In the genomic region with DNA sequence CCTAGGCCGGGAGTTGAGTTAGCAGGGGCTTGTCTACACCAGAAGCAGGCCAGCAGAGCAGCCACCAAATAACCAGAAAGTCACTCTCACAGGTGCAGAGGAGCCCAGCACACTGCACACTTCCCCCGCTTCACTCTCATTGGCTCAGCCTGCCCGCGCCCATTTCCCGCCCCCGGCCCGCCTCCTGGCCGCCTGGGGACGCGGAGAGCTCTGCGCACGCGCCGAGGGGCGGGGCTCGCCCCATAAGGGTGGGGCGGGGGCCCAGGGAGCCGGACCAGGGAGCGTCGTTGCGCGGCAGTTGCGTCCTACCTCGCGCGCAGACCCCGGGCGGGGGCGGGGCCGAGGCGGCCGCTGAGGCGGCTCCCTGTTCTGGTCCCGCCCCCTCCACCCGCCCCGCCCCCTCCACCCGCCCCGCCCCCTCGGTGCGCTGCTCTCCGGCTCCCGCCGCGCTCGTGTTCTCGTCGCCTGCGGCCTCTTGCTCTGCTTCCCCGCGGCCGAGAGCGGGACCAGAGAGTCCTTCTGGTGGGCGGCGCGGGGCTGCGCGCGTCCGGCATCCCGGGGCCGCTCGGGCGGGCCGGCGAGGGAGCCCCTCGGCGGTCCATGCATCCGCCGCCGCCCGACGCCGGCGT, we compare ENCODE assay signal across 8 mouse cellular contexts. TPM values are rescaled to one million over a fixed set of nuclear protein-coding genes. Genes with fewer than 3 reads are reported as not detected.
DNase-seq lines count a peak whose midpoint lies in the region; ATAC-seq and TF ChIP-seq lines count a peak whose summit lies in the region.

A gene (plus strand): TSS at position 264 of the 629 bp plus-strand sequence.

- no peak for TF ChIP-seq CTCF in ES-Bruce4 (IDR thresholded peaks at IDR 0.05; ENCODE audit: low read depth, low read length)
- no peak for TF ChIP-seq CTCF in liver, postnatal 0 days (IDR thresholded peaks at IDR 0.05; ENCODE audit: low read depth)
- TF ChIP-seq CTCF in testis, adult 2 months (IDR thresholded peaks at IDR 0.05; ENCODE audit: control insufficient read depth, insufficient read depth, insufficient replicate concordance, low read depth, low read length), result no peak

- H3K27ac ChIP-seq in ES-Bruce4 (ENCODE audit: insufficient read depth, low read length), result no peak within 1 kb of the TSS
- H3K27ac ChIP-seq in forebrain, embryonic 16.5 days (ENCODE audit: low read length), result no peak within 1 kb of the TSS
- peak within 1 kb of the TSS; percentile 78 for H3K27ac ChIP-seq in liver, postnatal 0 days (ENCODE audit: low read depth)
- peak within 1 kb of the TSS; percentile 62 for H3K27ac ChIP-seq in neural tube, embryonic 14.5 days (ENCODE audit: low read depth, low read length)
- peak within 1 kb of the TSS; percentile 94 for H3K27ac ChIP-seq in testis, adult 2 months (ENCODE audit: control insufficient read depth, insufficient read depth, low read depth, low read length)

- no peaks in the 10 kb centered on the region for H3K9me3 ChIP-seq in ES-Bruce4 (replicated peaks; ENCODE audit: control insufficient read depth, insufficient read depth, low read length, poor library complexity, severe bottlenecking)
- H3K9me3 ChIP-seq in forebrain, embryonic 16.5 days (ENCODE audit: control insufficient read depth, low read length), result no peaks in the 10 kb centered on the region
- no peaks in the 10 kb centered on the region for H3K9me3 ChIP-seq in liver, postnatal 0 days (ENCODE audit: low read length)
- H3K9me3 ChIP-seq in neural tube, embryonic 14.5 days (ENCODE audit: control insufficient read depth, low read length), result no peaks in the 10 kb centered on the region

- H3K4me1 ChIP-seq in ES-Bruce4 (ENCODE audit: control insufficient read depth, insufficient read depth, low read length), result no peaks in the 10 kb centered on the region
- H3K4me1 ChIP-seq in forebrain, embryonic 16.5 days (replicated peaks; ENCODE audit: control insufficient read depth, insufficient read depth, low read length), result peaks cover 7% of the 10 kb centered on the region
- H3K4me1 ChIP-seq in liver, postnatal 0 days (ENCODE audit: insufficient read depth), result peaks cover 18% of the 10 kb centered on the region
- H3K4me1 ChIP-seq in neural tube, embryonic 14.5 days (ENCODE audit: control insufficient read depth, insufficient read depth, low read length), result no peaks in the 10 kb centered on the region
- H3K4me1 ChIP-seq in testis, adult 2 months (ENCODE audit: control insufficient read depth, insufficient read depth, low read length), result peaks cover 16% of the 10 kb centered on the region

- H3K9ac ChIP-seq in ES-Bruce4 (ENCODE audit: low read depth, poor library complexity, severe bottlenecking), result peak within 1 kb of the TSS; percentile 56
- H3K9ac ChIP-seq in forebrain, embryonic 16.5 days (replicated peaks; ENCODE audit: low read depth, low read length), result peak within 1 kb of the TSS; percentile 84
- peak within 1 kb of the TSS; percentile 58 for H3K9ac ChIP-seq in liver, postnatal 0 days (replicated peaks)
- H3K9ac ChIP-seq in neural tube, embryonic 14.5 days (replicated peaks; ENCODE audit: low read depth, low read length), result peak within 1 kb of the TSS; percentile 81

- H3K36me3 ChIP-seq in ES-Bruce4 (ENCODE audit: control insufficient read depth, insufficient read depth, low read length, poor library complexity, severe bottlenecking), result no peaks in the 10 kb centered on the region
- no peaks in the 10 kb centered on the region for H3K36me3 ChIP-seq in forebrain, embryonic 16.5 days (ENCODE audit: control insufficient read depth, insufficient read depth)
- no peaks in the 10 kb centered on the region for H3K36me3 ChIP-seq in liver, postnatal 0 days (replicated peaks; ENCODE audit: insufficient read depth, low read length)
- no peaks in the 10 kb centered on the region for H3K36me3 ChIP-seq in neural tube, embryonic 14.5 days (ENCODE audit: control insufficient read depth, insufficient read depth, low read length)
- no peaks in the 10 kb centered on the region for H3K36me3 ChIP-seq in testis, adult 2 months (ENCODE audit: control insufficient read depth, insufficient read depth, low read length)

- peak; percentile 92 to 96 for DNase-seq in cerebellum, adult 18-20 months
- DNase-seq in heart, postnatal 25 days (ENCODE audit: low spot score), result peak; percentile 84
- peak; percentile 95 for DNase-seq in layer of hippocampus, adult 11-12 months (ENCODE audit: low spot score)
- peak; percentile 93 for DNase-seq in liver, postnatal 0 days

- H3K27me3 ChIP-seq in ES-Bruce4 (ENCODE audit: control insufficient read depth, insufficient read depth, low read length, poor library complexity, severe bottlenecking), result no peaks in the 10 kb centered on the region; the same call in 1 of the 2 replicates
- no peaks in the 10 kb centered on the region for H3K27me3 ChIP-seq in forebrain, embryonic 16.5 days (replicated peaks; ENCODE audit: control insufficient read depth, insufficient read depth, low read length)
- H3K27me3 ChIP-seq in liver, postnatal 0 days (ENCODE audit: insufficient read depth, low read length), result peaks cover 13% of the 10 kb centered on the region
- no peaks in the 10 kb centered on the region for H3K27me3 ChIP-seq in neural tube, embryonic 14.5 days (ENCODE audit: control insufficient read depth, insufficient read depth, low read length)
- H3K27me3 ChIP-seq in testis, adult 2 months (ENCODE audit: control insufficient read depth, insufficient read depth, low read length), result no peaks in the 10 kb centered on the region

- intact Hi-C loops in heart, postnatal 25 days (cut with DNase I), result no loop called here

- under 1% methylated on average over 43 of the region's 74 CpGs for WGBS in forebrain, embryonic 16.5 days
- WGBS in liver, postnatal 0 days (ENCODE audit: insufficient replicate concordance), result 2% methylated on average over 22 of the region's 74 CpGs
- under 1% methylated on average over 49 of the region's 74 CpGs for WGBS in neural tube, embryonic 14.5 days

- no peak for TF ChIP-seq POLR2A in ES-Bruce4 (IDR thresholded peaks at IDR 0.05; ENCODE audit: insufficient read depth, low read length)
- TF ChIP-seq POLR2A in testis, adult 2 months (IDR thresholded peaks at IDR 0.05; ENCODE audit: control insufficient read depth, low read depth, low read length), result peak; percentile 53; the same call in 1 of the 2 replicates

- no peak for TF ChIP-seq EP300 in ES-Bruce4 (IDR thresholded peaks at IDR 0.05; ENCODE audit: insufficient read depth, low read depth, low read length)
- TF ChIP-seq EP300 in liver, postnatal 0 days (IDR thresholded peaks at IDR 0.05; ENCODE audit: low read depth), result no peak

- peak; percentile 97 for ATAC-seq in forebrain, embryonic 16.5 days
- peak; percentile 95 for ATAC-seq in liver, postnatal 0 days
- peak; percentile 97 for ATAC-seq in neural tube, embryonic 14.5 days (ENCODE audit: low read depth)

- H3K4me3 ChIP-seq in ES-Bruce4 (ENCODE audit: low read depth, low read length), result peak within 1 kb of the TSS; percentile 64
- peak within 1 kb of the TSS; percentile 81 for H3K4me3 ChIP-seq in forebrain, embryonic 16.5 days (replicated peaks; ENCODE audit: low read length)
- H3K4me3 ChIP-seq in liver, postnatal 0 days (ENCODE audit: low read depth, low read length), result peak within 1 kb of the TSS; percentile 63
- peak within 1 kb of the TSS; percentile 71 for H3K4me3 ChIP-seq in neural tube, embryonic 14.5 days (ENCODE audit: low read depth, low read length)
- peak within 1 kb of the TSS; percentile 100 for H3K4me3 ChIP-seq in testis, adult 2 months (ENCODE audit: control insufficient read depth, low read depth, low read length)

- peak within 1 kb of the TSS; percentile 96 for H3K4me2 ChIP-seq in forebrain, embryonic 16.5 days (ENCODE audit: low read length)
- peak within 1 kb of the TSS; percentile 97 for H3K4me2 ChIP-seq in liver, postnatal 0 days (ENCODE audit: low read depth, low read length)
- H3K4me2 ChIP-seq in neural tube, embryonic 14.5 days (ENCODE audit: low read depth, low read length), result peak within 1 kb of the TSS; percentile 58

RNA-seq across cellular contexts. Expression of the gene that starts here (rescaled TPM):
- 20.8 and 25.7 TPM in 2 replicates for polyA plus RNA-seq in ES-Bruce4 (2011; ENCODE audit: insufficient read depth, insufficient read length, low read depth, missing spikeins)
- polyA plus RNA-seq in forebrain, embryonic 16.5 days (2015; fragmentation: Nextera tagmentation; extraction: Ambion mirVana), result 1.7 and 2.4 TPM in 2 replicates
- under 1 TPM; 0.39 to 0.45 TPM for total RNA-seq in heart, postnatal 25 days (2021)
- polyA plus RNA-seq in liver, postnatal 0 days (2015; fragmentation: Nextera tagmentation; extraction: Ambion mirVana), result 1.0 and 1.1 TPM in 2 replicates
- polyA plus RNA-seq in neural tube, embryonic 14.5 days (2014; fragmentation: Nextera tagmentation; extraction: Ambion mirVana), result 3.8 and 4.3 TPM in 2 replicates
- 15.6 and 17.6 TPM in 2 replicates for polyA plus RNA-seq in testis, adult 2 months (2012; rRNA removed)

Comparison
In these comparisons a context has a peak if more than half of its experiments do, and no peak if none do; other contexts are left out.
1. Peak in DNase-seq in heart, postnatal 25 days; RNA of the gene not detected or under 1 TPM.
2. H3K27ac ChIP-seq: peak in liver, postnatal 0 days (single experiment), neural tube, embryonic 14.5 days (single experiment) and testis, adult 2 months (single experiment); none in ES-Bruce4 (single experiment) and forebrain, embryonic 16.5 days (single experiment).
3. Peak in every context shown above with its lines, with median percentiles within 50 percentile points of each other: H3K4me3 ChIP-seq, H3K9ac ChIP-seq, DNase-seq, ATAC-seq and H3K4me2 ChIP-seq.